Mouse (Mus musculus): ENCODE measurements around the gene Fibp. TPM values are rescaled to one million over a fixed set of nuclear protein-coding genes. Genes with fewer than 3 reads are reported as not detected.

Fibp gene
- 55.8 and 67.4 TPM in 2 replicates for total RNA-seq (2017)

GRCm38 (mm10) chr19:5460465-5460911 is at the start of gene Fibp:
Gene Fibp, plus strand, starts transcription at chr19:5460615.
- ATAC-seq (replicated peaks; ENCODE audit: low read depth, poor library complexity, severe bottlenecking): peak; percentile 78

- no peak for ATAC-seq (replicated peaks; ENCODE audit: low read depth, poor library complexity, severe bottlenecking)
These were observed 49.8 kb upstream of the Fibp start for GRCm38 (mm10) chr19:5410641-5411040.

- no peak for ATAC-seq (replicated peaks; ENCODE audit: low read depth, poor library complexity, severe bottlenecking)
These were observed 48.5 kb upstream of the Fibp start for GRCm38 (mm10) chr19:5411961-5412360.

GRCm38 (mm10) chr19:5413840-5414239 is 46.6 kb upstream of the Fibp start:
- no peak for ATAC-seq (replicated peaks; ENCODE audit: low read depth, poor library complexity, severe bottlenecking)

GRCm38 (mm10) chr19:5414534-5414957 is 45.9 kb upstream of the Fibp start:
- no peak for ATAC-seq (replicated peaks; ENCODE audit: low read depth, poor library complexity, severe bottlenecking)

- ATAC-seq (replicated peaks; ENCODE audit: low read depth, poor library complexity, severe bottlenecking): no peak
These were observed 41.5 kb upstream of the Fibp start for GRCm38 (mm10) chr19:5418750-5419466.

- no peak for ATAC-seq (replicated peaks; ENCODE audit: low read depth, poor library complexity, severe bottlenecking)
These were observed 40.8 kb upstream of the Fibp start for GRCm38 (mm10) chr19:5419630-5420029.

- ATAC-seq (replicated peaks; ENCODE audit: low read depth, poor library complexity, severe bottlenecking): no peak
These were observed 39.8 kb upstream of the Fibp start for GRCm38 (mm10) chr19:5420579-5420978.

GRCm38 (mm10) chr19:5421784-5422183 is 38.6 kb upstream of the Fibp start:
- no peak for ATAC-seq (replicated peaks; ENCODE audit: low read depth, poor library complexity, severe bottlenecking)

- ATAC-seq (replicated peaks; ENCODE audit: low read depth, poor library complexity, severe bottlenecking): no peak
These were observed 38.1 kb upstream of the Fibp start for GRCm38 (mm10) chr19:5422267-5422666.

GRCm38 (mm10) chr19:5422895-5423443 is 37.4 kb upstream of the Fibp start:
- ATAC-seq (replicated peaks; ENCODE audit: low read depth, poor library complexity, severe bottlenecking): no peak

GRCm38 (mm10) chr19:5423561-5423960 is 36.9 kb upstream of the Fibp start:
- ATAC-seq (replicated peaks; ENCODE audit: low read depth, poor library complexity, severe bottlenecking): no peak

- peak; percentile 37 for ATAC-seq (replicated peaks; ENCODE audit: low read depth, poor library complexity, severe bottlenecking)
These were observed 36.2 kb upstream of the Fibp start for GRCm38 (mm10) chr19:5424092-5424781.

- peak; percentile 71 for ATAC-seq (replicated peaks; ENCODE audit: low read depth, poor library complexity, severe bottlenecking)
These were observed 35.4 kb upstream of the Fibp start, which contains the start of the genes Drap1 and AI837181 for GRCm38 (mm10) chr19:5424782-5425741. Gene Drap1, minus strand, starts transcription at chr19:5424979. Gene AI837181, plus strand, starts transcription at chr19:5425144.

- ATAC-seq (replicated peaks; ENCODE audit: low read depth, poor library complexity, severe bottlenecking): no peak
These were observed 34.4 kb upstream of the Fibp start for GRCm38 (mm10) chr19:5425906-5426565.

GRCm38 (mm10) chr19:5426640-5427290 is 33.6 kb upstream of the Fibp start:
- ATAC-seq (replicated peaks; ENCODE audit: low read depth, poor library complexity, severe bottlenecking): no peak

- no peak for ATAC-seq (replicated peaks; ENCODE audit: low read depth, poor library complexity, severe bottlenecking)
These were observed 32.3 kb upstream of the Fibp start for GRCm38 (mm10) chr19:5428083-5428482.

GRCm38 (mm10) chr19:5429219-5429618 is 31.2 kb upstream of the Fibp start:
- no peak for ATAC-seq (replicated peaks; ENCODE audit: low read depth, poor library complexity, severe bottlenecking)

- ATAC-seq (replicated peaks; ENCODE audit: low read depth, poor library complexity, severe bottlenecking): no peak
These were observed 30.6 kb upstream of the Fibp start for GRCm38 (mm10) chr19:5429806-5430205.

Measured in common myeloid progenitor, adult 5-6 weeks (primary cell).